Mouse (Mus musculus): Measurements from ENCODE around the gene Sh3d19. TPM values are rescaled to one million over a fixed set of nuclear protein-coding genes. Genes with fewer than 3 reads are reported as not detected.

The Sh3d19 gene
- polyA plus RNA-seq, 1 experiment from 2014 or later = 15.7 TPM

DNA sequence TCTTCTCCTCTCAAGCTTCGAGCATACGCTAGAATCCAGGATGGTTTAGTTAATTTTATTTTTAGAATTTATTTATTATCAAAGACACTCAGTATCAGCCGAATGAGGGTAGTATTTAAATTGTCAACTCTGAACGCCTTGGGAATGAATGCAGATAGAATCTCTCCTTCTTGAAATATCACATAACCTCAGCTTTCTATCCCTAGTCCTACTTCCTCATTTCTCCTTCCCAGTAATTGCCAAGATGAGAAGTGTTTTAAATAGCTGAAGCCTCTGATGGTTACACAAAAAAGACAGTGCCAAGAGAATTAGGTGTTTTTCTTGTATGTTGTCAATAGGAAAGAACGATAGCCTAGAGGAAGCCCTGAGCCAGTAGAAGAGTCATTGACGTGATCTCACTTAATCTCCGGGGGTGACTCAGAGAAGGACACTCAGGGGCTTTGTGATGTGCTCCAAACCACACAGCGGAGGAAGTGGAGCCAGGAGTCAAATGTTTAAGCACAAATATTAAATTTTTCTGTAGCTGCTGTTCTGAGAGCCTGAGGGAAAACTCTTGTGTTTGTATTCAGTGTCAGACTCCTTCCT, 198.0 kb downstream of the Sh3d19 start:
- Histone ChIP-seq H3K4me3 (ENCODE audit: low read depth, low read length) (no peak overlapping the region), H3K36me3 (replicated peaks; ENCODE audit: control insufficient read depth, insufficient read depth, low read depth, low read length) (no peaks in the 10 kb centered on the region), H3K4me1 (ENCODE audit: control insufficient read depth, insufficient read depth, low read length) (no peaks in the 10 kb centered on the region), H3K9ac (replicated peaks; ENCODE audit: low read length) (no peak overlapping the region), H3K9me3 (replicated peaks; ENCODE audit: control insufficient read depth, low read length) (no peaks in the 10 kb centered on the region), H3K27me3 (ENCODE audit: control insufficient read depth, insufficient read depth, low read length) (no peaks in the 10 kb centered on the region), H3K4me2 (ENCODE audit: low read depth, low read length) (no peak overlapping the region), H3K27ac (replicated peaks; ENCODE audit: low read depth, low read length) (no peak overlapping the region)
- ATAC-seq (replicated peaks; ENCODE audit: insufficient number of reproducible peaks, low FRiP score, low TSS enrichment, low read depth) (no peak), DNase-seq (ENCODE audit: low spot score) (no peak)
- 78% methylated on average over 8 of the region's 8 CpGs for WGBS

DNA sequence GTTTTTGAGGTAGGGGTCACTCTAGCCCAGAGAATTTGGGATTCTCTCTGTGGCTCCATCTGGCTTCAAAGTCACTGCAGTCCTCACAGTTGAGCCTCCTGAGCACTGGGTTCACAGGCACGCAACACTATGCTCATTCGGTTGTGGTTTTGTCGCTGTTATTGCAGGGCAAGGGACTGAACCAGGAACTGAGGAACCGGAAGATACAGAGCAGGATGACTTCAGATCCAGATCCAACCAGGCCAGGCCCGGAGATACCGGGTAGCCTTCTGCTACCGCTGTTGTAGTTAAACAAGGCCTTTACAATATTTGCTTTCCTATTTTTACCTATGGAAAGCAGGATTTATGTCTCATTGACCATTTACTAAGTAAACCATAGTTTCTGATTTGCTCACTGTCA, 208.8 kb downstream of the Sh3d19 start:
- H3K36me3 ChIP-seq (replicated peaks; ENCODE audit: control insufficient read depth, insufficient read depth, low read depth, low read length) = no peaks in the 10 kb centered on the region
- no peaks in the 10 kb centered on the region for H3K27me3 ChIP-seq (ENCODE audit: control insufficient read depth, insufficient read depth, low read length)
- H3K4me1 ChIP-seq (ENCODE audit: control insufficient read depth, insufficient read depth, low read length) = no peaks in the 10 kb centered on the region
- ATAC-seq (replicated peaks; ENCODE audit: insufficient number of reproducible peaks, low FRiP score, low TSS enrichment, low read depth) (no peak), DNase-seq (ENCODE audit: low spot score) (no peak)
- H3K9me3 ChIP-seq (replicated peaks; ENCODE audit: control insufficient read depth, low read length) = no peaks in the 10 kb centered on the region
- no peak overlapping the region for H3K4me2 ChIP-seq (ENCODE audit: low read depth, low read length)
- no peak overlapping the region for H3K27ac ChIP-seq (replicated peaks; ENCODE audit: low read depth, low read length)
- WGBS = 88% methylated on average over 7 of the region's 7 CpGs
- no peak overlapping the region for H3K4me3 ChIP-seq (ENCODE audit: low read depth, low read length)
- no peak overlapping the region for H3K9ac ChIP-seq (replicated peaks; ENCODE audit: low read length)

Other genes starting within 250 kb of the Sh3d19 start
- gene Fam160a1, start 153.8 kb upstream of the Sh3d19 start, polyA plus RNA-seq (2014; fragmentation: Nextera tagmentation; extraction: Ambion mirVana) = 1.6 TPM in 2 replicates
- 0.86 and 0.94 TPM in 2 replicates for gene Glt28d2, start 83.6 kb upstream of the Sh3d19 start, polyA plus RNA-seq (2014; fragmentation: Nextera tagmentation; extraction: Ambion mirVana)
- 2.0 and 3.2 TPM in 2 replicates for gene Gm37240, start 83.6 kb upstream of the Sh3d19 start, polyA plus RNA-seq (2014; fragmentation: Nextera tagmentation; extraction: Ambion mirVana)
- gene Prss48, start 31.4 kb downstream of the Sh3d19 start, polyA plus RNA-seq (2014; fragmentation: Nextera tagmentation; extraction: Ambion mirVana) = not detected in 2 replicates
- gene Rps3a1, start 171.6 kb downstream of the Sh3d19 start, polyA plus RNA-seq (2014; fragmentation: Nextera tagmentation; extraction: Ambion mirVana) = 1,393 and 1,448 TPM in 2 replicates